Mouse (Mus musculus): ENCODE data around the gene A430078G23Rik.
"Not testable (repeated sequence)": the region's sequence is repeated elsewhere in the genome, so short reads cannot be mapped to it uniquely, and the experiment has no call there.

DNA sequence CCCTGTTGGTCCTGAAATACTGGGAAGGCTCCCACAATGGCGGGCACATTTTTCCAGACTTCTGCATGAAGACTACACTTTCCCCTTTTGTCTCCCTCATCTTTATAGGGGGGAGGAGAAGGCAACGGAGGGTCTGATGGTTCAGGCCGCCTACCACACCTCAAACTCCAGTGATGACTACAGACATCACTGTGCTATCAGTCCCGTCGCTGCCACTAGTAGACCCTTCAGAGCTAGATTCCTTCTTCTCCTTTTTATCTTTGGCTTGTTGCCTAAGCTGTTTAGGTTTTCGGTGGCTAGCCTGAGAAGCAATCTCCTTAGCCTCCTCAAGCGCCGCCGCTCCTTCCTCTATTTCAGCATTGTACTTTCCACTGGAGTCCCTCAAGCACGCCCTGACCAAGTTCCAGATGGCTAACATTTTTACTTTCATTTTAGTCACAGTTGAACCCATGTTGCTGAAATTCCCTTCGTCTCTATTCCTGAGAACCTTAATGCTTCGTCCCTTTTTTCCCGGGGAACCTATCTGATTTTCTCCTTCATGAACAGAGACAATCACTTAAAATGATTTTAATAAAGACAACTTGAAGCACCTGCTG is 44.9 kb upstream of the A430078G23Rik start:
- not testable (repeated sequence) for TF ChIP-seq POLR2A (IDR thresholded peaks at IDR 0.05; ENCODE audit: low read depth, low read length); CTCF (IDR thresholded peaks at IDR 0.05; ENCODE audit: extremely low read depth, insufficient read depth, insufficient read length, insufficient replicate concordance)
